Mouse (Mus musculus): ENCODE measurements around the gene Myl3. TPM values are rescaled to one million over a fixed set of nuclear protein-coding genes. Genes with fewer than 3 reads are reported as not detected.
A peak's percentile ranks its signal among the peaks of the same experiment; 100 is the strongest.

Myl3 gene
- polyA plus RNA-seq (2015; fragmentation: Nextera tagmentation; extraction: Ambion mirVana), result 1.2 and 3.8 TPM in 2 replicates

DNA sequence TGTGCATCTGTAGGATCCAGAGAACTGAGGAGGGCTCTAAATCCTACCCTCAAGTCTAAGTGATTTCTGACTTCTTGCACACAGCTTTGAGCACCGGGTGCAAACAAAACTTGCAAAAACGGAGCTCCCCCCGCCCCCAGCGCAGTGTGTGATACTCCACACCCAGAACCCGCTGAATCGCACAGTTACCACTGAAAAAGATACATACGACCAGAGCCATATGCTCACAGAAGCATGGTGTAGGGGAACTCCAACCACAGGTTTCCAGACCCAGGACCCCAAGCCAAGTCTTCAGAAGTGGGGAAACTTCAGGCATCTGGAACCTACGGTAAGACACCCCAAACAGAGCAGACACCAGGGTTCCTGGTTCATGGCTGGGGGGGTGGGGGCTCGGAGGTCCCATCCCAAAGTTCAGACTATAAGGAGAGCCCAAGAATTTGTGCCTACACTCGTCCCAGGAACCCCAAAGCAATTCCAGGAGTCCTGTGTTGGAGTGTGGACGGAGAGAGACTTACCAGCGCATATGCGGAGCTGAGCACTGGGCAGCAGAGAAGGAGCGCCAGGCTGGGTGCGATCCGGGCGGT is at the start of gene Myl3:
Gene Myl3 (plus strand): TSS at position 151 of the 584 bp plus-strand sequence.
- H3K9ac ChIP-seq, result peak within 1 kb of the TSS; percentile 87
- H3K36me3 ChIP-seq, result no peaks in the 10 kb centered on the region
- H3K9me3 ChIP-seq, result no peaks in the 10 kb centered on the region
- 4% methylated on average over 17 of the region's 17 CpGs for WGBS
- peak within 1 kb of the TSS; percentile 69 for H3K4me3 ChIP-seq
- H3K4me1 ChIP-seq (replicated peaks), result peaks cover 34% of the 10 kb centered on the region
- no peak for ATAC-seq (ENCODE audit: low read depth)
- peak within 1 kb of the TSS; percentile 94 for H3K4me2 ChIP-seq
- peaks cover 34% of the 10 kb centered on the region for H3K27me3 ChIP-seq
- peak within 1 kb of the TSS; percentile 56 for H3K27ac ChIP-seq (replicated peaks)

DNA sequence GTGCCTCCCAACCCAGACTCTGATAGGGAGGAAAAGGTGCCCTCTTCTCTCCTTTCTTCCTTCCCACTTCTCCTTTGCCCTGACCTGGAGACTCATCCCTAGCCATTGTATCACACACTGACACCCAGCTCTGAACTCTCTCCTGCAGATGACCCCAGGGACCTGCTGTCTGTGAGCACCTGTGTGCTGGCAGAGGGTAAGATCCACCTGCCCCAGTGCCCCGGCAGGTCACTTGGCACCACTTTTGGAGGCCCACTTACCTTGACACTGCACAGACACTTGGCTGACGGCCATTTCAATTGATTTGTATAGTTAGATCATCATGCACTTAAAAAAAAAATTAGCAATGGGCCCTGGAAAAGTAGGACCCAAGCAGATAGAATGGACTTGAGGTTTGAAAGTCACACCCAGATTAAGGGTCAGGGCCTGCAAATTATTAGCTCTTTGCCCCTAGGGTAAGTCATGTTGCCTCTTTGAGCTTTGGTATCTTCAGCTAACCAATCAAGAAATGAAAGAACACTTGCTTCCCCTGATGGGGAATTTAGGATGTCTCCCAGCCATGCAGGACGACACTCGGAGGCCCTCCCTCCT is 46.4 kb upstream of the Myl3 start:
- Histone ChIP-seq H3K9me3 (no peaks in the 10 kb centered on the region), H3K36me3 (peaks cover 33% of the 10 kb centered on the region), H3K4me3 (no peak overlapping the region), H3K4me1 (replicated peaks) (no peaks in the 10 kb centered on the region), H3K27me3 (no peaks in the 10 kb centered on the region), H3K4me2 (no peak overlapping the region), H3K27ac (replicated peaks) (no peak overlapping the region), H3K9ac (no peak overlapping the region)
- 93% methylated on average over 4 of the region's 4 CpGs for WGBS
- no peak for ATAC-seq (ENCODE audit: low read depth)

DNA sequence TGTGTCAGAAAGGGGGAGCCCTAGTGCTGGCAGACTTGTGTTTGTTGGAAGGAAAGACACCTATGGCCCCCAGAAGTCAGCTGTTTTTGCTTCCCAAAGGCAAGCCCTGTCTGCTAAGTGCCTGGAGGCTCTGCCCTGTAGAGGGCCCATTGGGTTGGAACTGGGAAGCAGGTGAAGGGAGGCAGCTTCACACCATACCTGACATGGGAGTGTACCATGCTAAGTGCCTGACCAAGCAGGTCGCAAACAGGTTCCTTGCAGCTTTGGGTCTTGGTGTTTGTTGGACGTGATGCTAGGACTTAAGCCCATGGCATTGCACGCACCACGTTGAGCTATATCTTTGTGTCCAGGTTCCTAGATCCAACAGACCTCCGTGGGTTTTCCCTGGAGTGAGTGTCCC is 45.2 kb upstream of the Myl3 start:
- Histone ChIP-seq H3K9ac (no peak overlapping the region), H3K27ac (replicated peaks) (no peak overlapping the region), H3K9me3 (no peaks in the 10 kb centered on the region), H3K4me1 (replicated peaks) (no peaks in the 10 kb centered on the region), H3K4me3 (no peak overlapping the region), H3K4me2 (no peak overlapping the region), H3K27me3 (no peaks in the 10 kb centered on the region), H3K36me3 (peaks cover 40% of the 10 kb centered on the region)
- ATAC-seq (ENCODE audit: low read depth), result no peak
- 92% methylated on average over 5 of the region's 5 CpGs for WGBS

DNA sequence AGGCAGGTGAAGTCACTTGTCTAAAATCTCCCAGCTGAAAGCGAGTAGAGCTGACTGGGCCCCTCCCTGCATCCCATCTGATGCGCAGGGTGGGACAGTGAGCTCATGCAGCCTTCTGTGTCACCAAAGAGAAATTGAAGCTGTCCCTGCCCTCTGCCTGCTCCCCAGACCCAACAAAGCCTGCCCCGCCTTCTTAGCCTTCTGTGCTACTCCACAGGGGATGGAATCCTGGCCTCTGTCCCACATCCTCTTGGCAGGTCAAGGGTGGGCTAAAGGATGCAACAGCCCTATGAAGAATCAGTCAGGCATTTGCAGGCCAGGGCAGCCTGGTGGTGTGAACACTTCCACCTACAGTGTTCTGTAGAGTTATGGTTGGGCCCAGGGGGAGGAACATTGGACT is 44.2 kb upstream of the Myl3 start:
- ATAC-seq (ENCODE audit: low read depth), result no peak
- Histone ChIP-seq H3K4me2 (no peak overlapping the region), H3K9me3 (no peaks in the 10 kb centered on the region), H3K36me3 (peaks cover 40% of the 10 kb centered on the region), H3K4me1 (replicated peaks) (no peaks in the 10 kb centered on the region), H3K27ac (replicated peaks) (no peak overlapping the region), H3K4me3 (no peak overlapping the region), H3K9ac (no peak overlapping the region), H3K27me3 (no peaks in the 10 kb centered on the region)
- 88% methylated on average over 3 of the region's 3 CpGs for whole genome bisulfite sequencing

DNA sequence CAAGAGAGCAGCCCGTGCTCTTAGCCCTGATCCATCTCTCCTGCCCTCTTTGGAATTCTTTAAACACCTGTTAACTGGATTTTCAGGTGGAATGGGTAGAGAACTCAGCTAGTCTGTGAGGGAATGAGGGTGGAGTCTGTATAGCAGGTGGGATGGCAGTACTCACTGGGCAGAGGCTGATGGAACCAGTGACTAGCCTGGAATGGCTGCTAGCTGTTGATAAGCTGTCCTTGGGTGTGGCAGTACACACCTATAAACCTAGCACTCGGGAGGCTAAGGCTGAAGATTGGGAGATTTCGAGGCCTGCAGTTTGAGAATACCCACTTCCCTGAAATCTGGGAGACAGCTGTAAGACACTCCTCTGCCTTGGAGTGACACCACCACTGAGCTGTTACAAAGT is 42.1 kb upstream of the Myl3 start:
- Histone ChIP-seq H3K4me3 (no peak overlapping the region), H3K4me1 (replicated peaks) (peaks cover 9% of the 10 kb centered on the region; the same call in 1 of the 2 replicates), H3K4me2 (no peak overlapping the region), H3K9ac (no peak overlapping the region), H3K27ac (replicated peaks) (no peak overlapping the region), H3K27me3 (no peaks in the 10 kb centered on the region), H3K9me3 (no peaks in the 10 kb centered on the region), H3K36me3 (peaks cover 26% of the 10 kb centered on the region)
- ATAC-seq (ENCODE audit: low read depth), result no peak
- WGBS, result 90% methylated on average over 3 of the region's 3 CpGs

DNA sequence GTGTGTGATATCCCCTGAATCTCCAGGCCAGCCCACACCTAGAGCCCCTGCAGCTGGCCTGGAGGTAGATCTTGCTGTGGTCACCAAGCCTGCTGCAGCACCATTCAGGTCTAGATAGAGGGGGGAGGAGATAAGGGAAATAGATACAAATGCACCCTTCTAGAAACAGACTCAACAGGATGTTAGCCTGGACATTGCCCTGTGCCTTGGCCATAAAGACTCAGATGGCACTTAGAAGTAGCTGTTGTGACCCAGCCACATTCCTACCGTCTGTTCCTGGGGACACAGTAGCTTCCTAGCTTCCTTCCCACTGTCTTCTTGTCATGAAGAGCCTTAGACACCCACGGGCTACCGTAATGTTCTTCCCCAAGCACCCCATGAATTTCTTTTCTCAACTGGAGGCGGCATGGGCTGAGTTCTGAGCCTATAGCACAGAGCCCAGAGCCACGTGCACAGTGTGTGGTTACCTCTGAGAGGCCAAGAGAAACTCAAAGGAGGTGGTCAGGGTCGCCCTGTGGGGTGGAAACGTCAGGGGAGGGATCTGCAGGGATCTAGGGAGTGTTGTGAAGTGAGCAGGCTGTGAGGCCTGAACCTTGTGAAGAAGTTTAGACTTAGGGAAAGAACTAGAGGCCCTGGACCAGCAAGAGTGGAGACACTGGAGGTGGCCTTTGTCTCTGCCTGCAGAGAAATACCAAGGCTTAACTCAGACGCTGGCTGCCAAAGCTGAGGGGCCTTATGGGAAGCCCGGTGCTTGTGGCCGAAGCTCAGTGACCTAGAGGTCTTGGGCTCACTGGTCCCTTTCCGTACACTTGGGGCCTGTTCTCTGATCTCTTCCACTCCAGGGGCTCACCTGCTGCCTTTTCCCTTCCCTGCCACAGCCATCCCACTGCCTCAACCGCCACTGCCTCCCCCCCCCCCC is 40.3 kb upstream of the Myl3 start:
- H3K27me3 ChIP-seq, result no peaks in the 10 kb centered on the region
- H3K27ac ChIP-seq (replicated peaks), result no peak overlapping the region
- H3K4me2 ChIP-seq, result no peak overlapping the region
- no peak overlapping the region for H3K4me3 ChIP-seq
- WGBS, result 87% methylated on average over 11 of the region's 12 CpGs
- H3K36me3 ChIP-seq, result peaks cover 18% of the 10 kb centered on the region
- no peaks in the 10 kb centered on the region for H3K9me3 ChIP-seq
- no peak overlapping the region for H3K9ac ChIP-seq
- H3K4me1 ChIP-seq (replicated peaks), result peaks cover 9% of the 10 kb centered on the region; the same call in 1 of the 2 replicates
- ATAC-seq (ENCODE audit: low read depth), result no peak

DNA sequence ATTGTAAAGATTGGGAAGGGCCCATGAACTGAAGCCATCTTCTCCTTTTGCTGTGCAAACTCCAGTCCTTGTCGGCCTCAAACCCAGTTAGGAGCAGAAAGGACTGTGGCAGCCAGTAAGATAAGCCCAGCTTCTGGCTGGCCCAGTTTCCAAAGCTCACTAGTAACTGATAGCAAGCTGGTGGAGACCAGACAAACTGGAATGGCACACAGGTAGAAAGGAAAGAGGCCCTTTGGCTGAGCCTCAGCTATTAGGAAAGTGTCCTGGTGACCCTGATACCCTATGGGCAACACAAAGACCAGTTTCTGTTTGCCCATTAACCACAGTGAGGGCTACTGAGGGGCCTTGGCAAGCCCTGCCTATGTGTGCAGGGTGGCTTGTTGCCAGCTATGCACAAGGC is 38.8 kb upstream of the Myl3 start:
- Histone ChIP-seq H3K9me3 (no peaks in the 10 kb centered on the region), H3K4me3 (no peak overlapping the region), H3K4me2 (no peak overlapping the region), H3K4me1 (replicated peaks) (peaks cover 9% of the 10 kb centered on the region; the same call in 1 of the 2 replicates), H3K27me3 (no peaks in the 10 kb centered on the region), H3K36me3 (peaks cover 18% of the 10 kb centered on the region), H3K9ac (no peak overlapping the region), H3K27ac (replicated peaks) (no peak overlapping the region)
- WGBS, result 79% methylated on average over 1 of the region's 1 CpGs
- ATAC-seq (ENCODE audit: low read depth), result no peak

DNA sequence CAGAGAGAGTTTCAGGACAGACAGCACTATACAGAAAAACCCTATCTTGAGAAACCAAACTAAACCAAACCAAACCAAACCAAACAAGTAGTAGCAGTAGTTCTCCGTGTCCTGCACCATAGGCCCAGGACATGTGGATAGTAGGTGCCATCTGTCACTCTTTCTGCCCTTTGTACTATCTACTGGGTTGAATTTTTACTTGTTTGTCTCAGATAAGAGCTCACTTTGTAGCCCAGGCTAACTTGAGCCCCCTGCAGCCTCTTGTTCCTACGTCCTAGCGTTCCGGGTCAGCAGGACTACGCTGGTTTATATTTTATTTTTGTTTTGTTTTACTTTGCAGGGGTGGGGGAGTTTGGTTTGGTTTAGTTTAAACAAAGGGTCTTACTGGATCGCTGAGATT is 37.7 kb upstream of the Myl3 start:
- H3K36me3 ChIP-seq, result peaks cover 24% of the 10 kb centered on the region
- no peak for ATAC-seq (ENCODE audit: low read depth)
- WGBS, result 91% methylated on average over 6 of the region's 6 CpGs
- H3K4me2 ChIP-seq, result no peak overlapping the region
- H3K4me1 ChIP-seq (replicated peaks), result peaks cover 9% of the 10 kb centered on the region; the same call in 1 of the 2 replicates
- no peak overlapping the region for H3K27ac ChIP-seq (replicated peaks)
- H3K27me3 ChIP-seq, result no peaks in the 10 kb centered on the region
- no peak overlapping the region for H3K4me3 ChIP-seq
- H3K9me3 ChIP-seq, result no peaks in the 10 kb centered on the region
- no peak overlapping the region for H3K9ac ChIP-seq

DNA sequence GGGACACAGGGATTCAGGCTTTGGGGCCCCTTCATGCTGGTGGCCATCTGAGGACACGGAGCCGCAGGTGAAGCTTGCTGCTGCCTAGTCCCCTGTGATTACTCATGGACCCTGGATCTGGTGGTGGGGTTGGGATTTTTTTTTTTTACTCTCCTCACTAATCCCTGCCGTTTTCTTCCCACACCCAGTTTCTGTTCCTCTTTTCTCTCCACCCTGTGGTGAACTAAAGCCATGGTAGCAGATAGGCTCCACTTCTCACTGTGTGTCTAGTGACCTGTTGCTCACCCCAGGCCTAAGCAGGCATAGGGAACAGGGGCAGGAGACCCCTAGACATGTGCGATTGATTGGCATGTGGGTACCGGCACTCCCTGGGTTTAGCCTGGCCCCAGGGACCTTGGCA is 34.9 kb upstream of the Myl3 start:
- no peak for ATAC-seq (ENCODE audit: low read depth)
- H3K27me3 ChIP-seq, result no peaks in the 10 kb centered on the region
- no peak overlapping the region for H3K9ac ChIP-seq
- H3K4me3 ChIP-seq, result no peak overlapping the region
- H3K27ac ChIP-seq (replicated peaks), result no peak overlapping the region
- 95% methylated on average over 5 of the region's 5 CpGs for WGBS
- peaks cover 11% of the 10 kb centered on the region; the same call in 1 of the 2 replicates for H3K4me1 ChIP-seq (replicated peaks)
- no peak overlapping the region for H3K4me2 ChIP-seq
- H3K9me3 ChIP-seq, result no peaks in the 10 kb centered on the region
- peaks cover 28% of the 10 kb centered on the region for H3K36me3 ChIP-seq

DNA sequence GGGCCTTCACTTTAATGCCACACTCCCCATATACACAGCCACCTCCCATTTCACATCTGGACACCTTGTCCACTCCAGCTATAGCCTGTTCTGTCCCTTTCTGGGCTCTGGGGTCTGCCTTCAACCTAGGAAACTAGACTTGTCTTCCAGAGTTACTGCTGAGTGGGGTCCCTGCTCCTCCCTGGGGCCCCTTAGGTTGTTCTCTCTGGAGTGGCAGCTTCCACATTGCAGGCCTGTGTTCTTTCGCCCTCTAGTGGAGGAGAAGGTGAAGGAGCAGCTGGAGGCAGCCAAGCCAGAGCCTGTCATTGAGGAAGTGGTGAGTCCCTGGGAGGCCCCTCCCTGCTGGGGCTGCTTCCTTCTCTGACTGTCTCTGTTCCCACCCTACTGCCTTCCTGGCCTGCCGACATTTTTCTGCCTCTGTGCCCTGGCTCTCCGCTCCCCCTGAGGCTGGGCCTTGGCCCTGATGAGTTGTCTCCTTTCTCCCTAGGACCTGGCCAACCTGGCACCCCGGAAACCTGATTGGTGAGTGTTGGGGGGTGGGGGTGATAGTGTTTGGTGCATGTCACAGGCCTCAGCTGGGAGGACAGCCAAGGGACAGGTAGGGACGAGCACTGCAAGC is 31.9 kb upstream of the Myl3 start:
- 0 out of 2 replicates have a peak overlapping the region, but pooled peaks have one; percentile 41 for H3K9ac ChIP-seq
- no peaks in the 10 kb centered on the region for H3K27me3 ChIP-seq
- H3K27ac ChIP-seq (replicated peaks), result no peak overlapping the region
- peak; percentile 65 for ATAC-seq (ENCODE audit: low read depth)
- peak overlapping the region; percentile 15; the same call in 1 of the 2 replicates for H3K4me2 ChIP-seq
- WGBS, result 54% methylated on average over 5 of the region's 5 CpGs
- 0 out of 2 replicates have a peak, but pooled peaks cover 3% of the 10 kb centered on the region for H3K4me1 ChIP-seq (replicated peaks)
- peaks cover 43% of the 10 kb centered on the region for H3K36me3 ChIP-seq
- peak overlapping the region; percentile 6 for H3K4me3 ChIP-seq
- H3K9me3 ChIP-seq, result no peaks in the 10 kb centered on the region

DNA sequence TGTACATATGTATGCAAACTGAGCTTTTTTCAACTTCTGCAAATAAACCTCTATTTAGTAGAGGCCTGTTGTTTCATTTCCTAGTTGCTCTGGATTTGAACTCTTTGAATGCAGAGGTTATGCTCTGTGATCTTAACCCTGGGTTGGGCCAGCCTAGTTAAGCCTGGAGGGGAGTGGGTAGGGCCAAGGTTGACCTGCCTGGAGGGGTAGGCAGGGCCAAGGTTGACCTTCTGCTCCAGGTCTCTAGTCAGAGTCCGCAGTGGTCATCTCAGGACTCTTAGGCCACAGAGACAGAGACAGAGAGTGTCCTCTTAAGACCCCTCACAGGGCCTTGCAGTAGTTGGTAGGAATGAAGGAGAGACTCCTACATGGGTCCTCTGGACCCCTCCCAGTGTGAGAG is 30.1 kb upstream of the Myl3 start:
- 95% methylated on average over 1 of the region's 1 CpGs for WGBS
- H3K27me3 ChIP-seq, result no peaks in the 10 kb centered on the region
- H3K36me3 ChIP-seq, result peaks cover 47% of the 10 kb centered on the region
- no peak overlapping the region for H3K4me2 ChIP-seq
- no peak overlapping the region for H3K27ac ChIP-seq (replicated peaks)
- no peak for ATAC-seq (ENCODE audit: low read depth)
- H3K4me1 ChIP-seq (replicated peaks), result 0 out of 2 replicates have a peak, but pooled peaks cover 3% of the 10 kb centered on the region
- no peaks in the 10 kb centered on the region for H3K9me3 ChIP-seq
- no peak overlapping the region for H3K9ac ChIP-seq
- H3K4me3 ChIP-seq, result no peak overlapping the region

DNA sequence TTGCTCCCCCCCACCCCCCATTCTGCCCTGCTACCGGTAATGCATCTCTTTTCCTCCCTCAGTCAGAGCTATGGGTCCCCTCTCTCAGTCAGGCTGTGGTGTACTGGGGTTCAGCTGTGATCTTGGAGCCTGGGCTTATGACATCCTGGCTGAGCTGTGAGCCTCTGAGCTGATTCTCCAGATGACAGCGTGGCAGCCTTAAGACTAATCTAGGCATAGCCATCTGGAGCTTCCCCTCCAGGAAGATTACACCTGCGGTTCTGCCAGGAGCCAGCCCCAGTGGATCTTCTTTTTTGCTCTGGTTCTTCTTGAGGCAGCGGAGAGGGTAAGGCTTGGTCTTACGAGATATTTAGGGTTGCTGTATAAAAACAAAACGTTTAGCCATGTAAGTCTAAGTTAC is 29.7 kb upstream of the Myl3 start:
- H3K4me1 ChIP-seq (replicated peaks), result peaks cover 3% of the 10 kb centered on the region; the same call in 1 of the 2 replicates
- peaks cover 47% of the 10 kb centered on the region for H3K36me3 ChIP-seq
- no peak overlapping the region for H3K4me3 ChIP-seq
- no peaks in the 10 kb centered on the region for H3K27me3 ChIP-seq
- WGBS, result 93% methylated on average over 6 of the region's 6 CpGs
- no peak overlapping the region for H3K27ac ChIP-seq (replicated peaks)
- no peak for ATAC-seq (ENCODE audit: low read depth)
- no peak overlapping the region for H3K4me2 ChIP-seq
- no peaks in the 10 kb centered on the region for H3K9me3 ChIP-seq
- H3K9ac ChIP-seq, result no peak overlapping the region
